Mouse (Mus musculus): Measurements from ENCODE around the gene Itch. TPM values are rescaled to one million over a fixed set of nuclear protein-coding genes. Genes with fewer than 3 reads are reported as not detected.
"Not testable (repeated sequence)": the region's sequence is repeated elsewhere in the genome, so short reads cannot be mapped to it uniquely, and the experiment has no call there.

Gene Itch
- 57.3 and 65.5 TPM in 2 replicates for total RNA-seq (2017)

DNA sequence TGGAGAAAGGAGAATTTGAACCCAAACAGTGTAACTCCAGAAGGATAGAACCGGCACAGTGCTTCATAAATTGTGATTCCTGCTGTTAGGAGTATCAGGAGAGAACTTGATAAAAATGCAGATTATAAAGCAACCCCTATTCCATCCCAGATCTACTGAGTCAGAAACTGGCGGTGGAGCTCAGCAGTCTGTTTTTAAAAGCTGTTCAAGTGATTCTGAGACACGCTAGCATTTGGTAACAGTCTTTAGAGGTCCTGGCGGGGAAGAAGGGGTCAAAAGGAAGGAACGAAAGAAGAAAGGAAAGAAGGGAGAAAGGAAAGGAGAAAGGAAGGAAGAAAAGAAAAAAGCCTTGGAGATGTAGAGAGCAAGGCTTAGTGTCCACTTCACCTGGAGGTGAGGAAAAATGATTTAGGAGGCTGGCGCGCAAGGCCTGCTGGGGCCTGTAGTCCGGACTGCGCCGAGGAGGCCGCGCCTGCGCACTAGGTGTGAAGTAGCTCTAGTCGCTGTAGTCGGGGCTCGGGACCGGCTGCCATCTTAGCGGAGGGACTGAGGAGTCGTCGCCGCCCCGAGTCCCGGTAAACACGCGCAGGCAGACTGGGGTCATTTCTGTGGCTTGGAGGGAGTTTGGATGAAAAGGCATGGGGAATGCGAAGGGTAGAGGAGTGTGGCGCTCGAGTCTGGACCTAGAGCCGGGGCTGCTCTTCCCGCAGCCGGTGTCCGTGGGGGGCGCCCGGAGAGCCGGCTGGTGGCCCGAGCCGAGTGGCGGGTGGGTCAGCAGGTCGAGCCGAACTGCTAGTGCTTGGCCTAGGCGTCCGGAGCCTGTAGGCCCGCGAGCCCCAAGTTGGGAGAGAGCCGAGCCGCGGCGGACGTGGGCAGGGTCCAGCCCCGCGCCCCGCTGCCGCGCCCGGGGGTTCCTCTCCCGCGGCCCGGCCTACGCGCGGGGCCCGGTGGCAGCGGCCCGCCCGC, at the start of gene Itch:
Gene Itch (plus strand): TSS at position 499 of the 966 bp plus-strand sequence.
- peak; percentile 95 to 97 for ATAC-seq (replicated peaks in 1 of 2; ENCODE audit: insufficient read depth in 1 of 2, low FRiP score in 2 of 2, low TSS enrichment in 1 of 2, low read depth in 1 of 2, poor library complexity in 2 of 2, severe bottlenecking in 2 of 2)

GRCm38 (mm10) chr2:155084546-155084945, 48.8 kb upstream of the Itch start:
- no peak for ATAC-seq (replicated peaks in 1 of 2; ENCODE audit: insufficient read depth in 1 of 2, low FRiP score in 2 of 2, low TSS enrichment in 1 of 2, low read depth in 1 of 2, poor library complexity in 2 of 2, severe bottlenecking in 2 of 2)

DNA sequence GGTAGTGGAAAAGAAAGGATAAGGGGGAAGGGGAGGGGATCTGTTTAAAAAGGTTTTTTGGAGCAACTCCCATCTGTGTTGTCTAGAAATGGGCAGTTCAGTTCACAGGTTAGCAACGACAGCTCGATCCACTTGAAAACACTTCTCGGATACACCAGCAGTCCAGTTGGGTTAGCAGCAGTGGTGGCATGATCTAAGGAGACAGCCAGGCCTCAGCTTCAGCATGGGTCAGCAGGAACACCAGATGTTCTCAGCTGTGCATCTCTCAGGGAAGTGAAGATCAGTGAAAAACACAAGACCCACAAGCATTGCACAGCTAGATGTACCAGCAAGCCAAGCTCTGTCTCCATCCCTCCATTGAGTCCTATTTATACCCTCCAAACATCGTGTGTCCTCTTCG, 47.0 kb upstream of the Itch start:
- no peak for ATAC-seq (replicated peaks in 1 of 2; ENCODE audit: insufficient read depth in 1 of 2, low FRiP score in 2 of 2, low TSS enrichment in 1 of 2, low read depth in 1 of 2, poor library complexity in 2 of 2, severe bottlenecking in 2 of 2)

- no peak for ATAC-seq (replicated peaks in 1 of 2; ENCODE audit: insufficient read depth in 1 of 2, low FRiP score in 2 of 2, low TSS enrichment in 1 of 2, low read depth in 1 of 2, poor library complexity in 2 of 2, severe bottlenecking in 2 of 2)
These were observed 45.0 kb upstream of the Itch start for GRCm38 (mm10) chr2:155088264-155088663.

DNA sequence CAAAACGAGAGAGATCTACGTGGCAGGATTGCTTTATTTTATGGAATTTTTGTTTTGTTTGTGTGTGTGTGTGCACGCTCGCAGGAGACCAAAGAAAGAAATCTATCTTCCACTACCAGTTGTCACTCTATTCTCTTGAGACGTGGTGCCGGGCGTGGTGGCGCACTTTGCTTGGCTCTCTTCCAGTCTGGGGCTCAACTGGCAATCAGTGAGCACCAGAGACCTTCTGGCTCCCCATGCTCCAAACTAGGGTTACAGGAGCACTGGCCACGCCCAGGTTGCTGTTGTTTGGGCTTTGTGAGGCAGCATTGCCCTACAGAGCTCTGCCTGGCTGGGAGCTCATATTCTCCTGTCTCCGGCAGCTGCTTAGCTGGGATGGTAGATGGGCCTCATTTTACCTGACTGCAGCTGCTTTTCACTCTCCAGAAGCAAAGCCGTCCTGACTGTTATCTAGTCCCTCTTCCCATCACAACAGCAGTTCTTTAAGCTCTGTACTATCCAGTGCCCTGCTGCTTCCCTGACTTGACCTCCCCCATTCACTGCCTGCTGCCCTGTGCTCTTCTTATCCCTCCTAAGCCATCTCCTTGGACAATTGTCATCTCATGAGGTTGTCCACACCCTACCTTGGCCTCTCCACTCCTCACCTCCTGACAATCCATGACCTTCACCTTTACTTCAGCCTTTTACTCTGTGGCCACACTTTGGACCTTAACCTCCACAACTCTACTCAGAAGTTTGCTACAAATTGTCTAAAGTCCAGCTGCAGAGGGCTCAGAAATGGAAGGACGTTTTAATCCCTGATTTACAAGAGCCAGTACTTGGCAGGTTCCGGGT, 42.2 kb upstream of the Itch start:
- peak; percentile 32 to 58; a peak in 2 of 4 replicates for ATAC-seq (replicated peaks in 1 of 2; ENCODE audit: insufficient read depth in 1 of 2, low FRiP score in 2 of 2, low TSS enrichment in 1 of 2, low read depth in 1 of 2, poor library complexity in 2 of 2, severe bottlenecking in 2 of 2)

GRCm38 (mm10) chr2:155091743-155092075, 41.6 kb upstream of the Itch start:
- ATAC-seq (replicated peaks in 1 of 2; ENCODE audit: insufficient read depth in 1 of 2, low FRiP score in 2 of 2, low TSS enrichment in 1 of 2, low read depth in 1 of 2, poor library complexity in 2 of 2, severe bottlenecking in 2 of 2): no peak

- no peak for ATAC-seq (replicated peaks in 1 of 2; ENCODE audit: insufficient read depth in 1 of 2, low FRiP score in 2 of 2, low TSS enrichment in 1 of 2, low read depth in 1 of 2, poor library complexity in 2 of 2, severe bottlenecking in 2 of 2)
These were observed 39.9 kb upstream of the Itch start for GRCm38 (mm10) chr2:155093418-155093817.

DNA sequence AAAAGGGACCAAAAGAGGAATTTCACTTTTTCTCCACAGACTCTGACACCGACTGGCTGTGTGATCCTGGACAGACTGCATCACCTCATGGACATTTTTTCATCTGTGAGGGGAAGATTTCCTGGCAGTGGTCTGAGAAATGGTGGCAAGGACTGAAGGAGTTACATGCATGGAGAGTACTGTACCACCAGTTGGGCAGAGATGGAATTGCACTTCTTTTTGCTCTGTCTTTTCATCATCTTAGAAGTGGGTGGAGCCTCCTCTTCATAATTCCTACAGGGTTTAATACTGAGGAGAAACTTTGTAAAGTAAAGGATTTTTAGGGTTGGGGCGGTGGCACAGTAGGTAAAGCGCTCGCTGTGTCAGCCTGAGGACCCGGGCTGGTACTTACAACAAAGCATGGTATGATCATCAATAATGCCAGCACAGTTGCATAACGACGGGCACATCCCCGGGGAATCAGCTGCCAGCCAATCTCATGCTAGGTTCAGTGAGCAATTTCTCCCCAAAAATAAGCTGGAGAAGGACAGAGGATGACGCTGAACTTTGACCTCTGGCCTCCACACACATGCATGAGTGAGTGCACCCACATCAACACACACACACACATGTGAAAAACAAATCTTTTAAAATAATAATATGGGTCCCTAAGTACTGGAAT, 34.5 kb upstream of the Itch start:
- peak; percentile 42 to 51; a peak in 1 of 4 replicates for ATAC-seq (replicated peaks in 1 of 2; ENCODE audit: insufficient read depth in 1 of 2, low FRiP score in 2 of 2, low TSS enrichment in 1 of 2, low read depth in 1 of 2, poor library complexity in 2 of 2, severe bottlenecking in 2 of 2)

- no peak for ATAC-seq (replicated peaks in 1 of 2; ENCODE audit: insufficient read depth in 1 of 2, low FRiP score in 2 of 2, low TSS enrichment in 1 of 2, low read depth in 1 of 2, poor library complexity in 2 of 2, severe bottlenecking in 2 of 2)
These were observed 33.9 kb upstream of the Itch start for GRCm38 (mm10) chr2:155099421-155099820.

- ATAC-seq (replicated peaks in 1 of 2; ENCODE audit: insufficient read depth in 1 of 2, low FRiP score in 2 of 2, low TSS enrichment in 1 of 2, low read depth in 1 of 2, poor library complexity in 2 of 2, severe bottlenecking in 2 of 2): no peak
These were observed 33.1 kb upstream of the Itch start for GRCm38 (mm10) chr2:155099994-155100795.

- peak in 1 of 2 experiments; percentile 55; a peak in 1 of 4 replicates for ATAC-seq (replicated peaks in 1 of 2; ENCODE audit: insufficient read depth in 1 of 2, low FRiP score in 2 of 2, low TSS enrichment in 1 of 2, low read depth in 1 of 2, poor library complexity in 2 of 2, severe bottlenecking in 2 of 2)
These were observed 32.5 kb upstream of the Itch start for GRCm38 (mm10) chr2:155100796-155101259.

- no peak for ATAC-seq (replicated peaks in 1 of 2; ENCODE audit: insufficient read depth in 1 of 2, low FRiP score in 2 of 2, low TSS enrichment in 1 of 2, low read depth in 1 of 2, poor library complexity in 2 of 2, severe bottlenecking in 2 of 2)
These were observed 31.5 kb upstream of the Itch start for GRCm38 (mm10) chr2:155101761-155102181.

DNA sequence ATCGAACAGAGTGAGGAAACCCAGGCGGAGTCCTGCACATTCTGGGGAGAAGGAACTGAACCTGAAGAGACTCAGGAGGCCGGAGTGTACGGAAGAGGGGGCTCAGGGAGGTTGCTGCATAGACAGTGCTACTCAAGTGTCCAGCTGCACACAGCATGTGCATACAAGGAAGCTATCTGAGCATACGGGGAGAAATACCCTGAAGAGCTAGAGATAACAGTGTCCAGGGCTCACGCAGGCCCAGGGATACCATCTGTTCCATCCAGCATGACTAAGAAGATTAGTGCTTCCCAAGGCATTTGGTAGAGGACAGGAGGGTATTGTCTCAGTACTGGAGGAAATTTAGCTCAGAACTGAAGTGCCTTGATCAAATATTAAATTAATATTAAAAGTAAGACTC, 29.7 kb upstream of the Itch start:
- ATAC-seq (replicated peaks in 1 of 2; ENCODE audit: insufficient read depth in 1 of 2, low FRiP score in 2 of 2, low TSS enrichment in 1 of 2, low read depth in 1 of 2, poor library complexity in 2 of 2, severe bottlenecking in 2 of 2): no peak

DNA sequence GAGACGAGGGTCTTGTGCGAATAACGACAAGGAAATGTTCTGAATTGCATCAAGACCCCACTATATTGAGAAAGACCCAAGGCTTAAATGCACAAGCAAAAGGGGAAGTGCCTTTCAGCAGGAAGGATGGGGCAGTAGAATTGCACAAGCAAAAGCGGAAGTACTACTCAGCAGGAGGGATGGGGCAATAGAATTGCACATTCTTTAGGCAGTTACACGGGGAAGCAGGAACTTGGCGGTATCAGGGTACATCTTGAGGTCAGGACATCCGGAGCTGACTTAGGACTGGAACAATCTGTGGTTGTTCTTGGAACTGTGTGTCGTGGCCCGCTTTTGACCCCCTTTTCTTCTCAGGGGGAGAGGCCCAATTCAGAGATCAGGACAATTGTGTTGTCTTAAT, 26.0 kb upstream of the Itch start:
- ATAC-seq (replicated peaks in 1 of 2; ENCODE audit: insufficient read depth in 1 of 2, low FRiP score in 2 of 2, low TSS enrichment in 1 of 2, low read depth in 1 of 2, poor library complexity in 2 of 2, severe bottlenecking in 2 of 2): not testable (repeated sequence)

DNA sequence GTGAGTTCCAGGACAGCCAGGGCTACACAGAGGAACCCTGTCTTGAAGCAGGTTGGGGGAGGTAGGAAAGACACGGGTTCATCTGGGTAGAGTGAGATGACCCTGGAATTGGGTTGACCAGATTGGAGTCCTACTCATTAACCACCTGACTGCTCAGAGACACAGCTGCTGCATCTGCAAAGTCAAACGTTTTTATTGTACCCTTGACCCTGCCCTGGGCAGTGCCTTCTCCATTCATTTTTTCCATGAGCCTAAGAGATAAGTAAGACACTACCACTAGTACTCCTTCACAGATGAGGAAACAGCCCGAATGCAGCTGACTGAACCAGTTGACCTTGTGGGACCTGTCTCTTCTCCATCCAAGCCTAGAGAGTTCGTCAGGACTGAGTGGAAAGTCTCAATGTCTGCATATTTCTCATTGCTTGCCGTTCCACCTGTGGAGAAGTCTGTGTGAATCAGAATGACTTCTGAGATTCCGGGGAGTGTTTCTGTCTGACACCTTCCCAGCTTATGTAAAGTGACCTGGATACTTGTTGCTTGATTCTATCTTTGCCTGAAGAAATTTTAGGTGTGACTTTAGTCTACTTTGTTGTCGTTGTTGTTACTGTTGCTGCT, 18.0 kb upstream of the Itch start:
- ATAC-seq (replicated peaks in 1 of 2; ENCODE audit: insufficient read depth in 1 of 2, low FRiP score in 2 of 2, low TSS enrichment in 1 of 2, low read depth in 1 of 2, poor library complexity in 2 of 2, severe bottlenecking in 2 of 2): no peak
